Mouse (Mus musculus) 3134 (cell line): ENCODE measurements around the gene Tfec.

Experiments used
- DNase-seq: peaks from one replicate; pipeline ENCODE4 v3.0.0-alpha.2; 2011; ENCODE audit warnings: low spot score; ENCODE audit not compliant: insufficient read length; ENCODE audit errors: extremely low read depth

Gene Tfec

DNA sequence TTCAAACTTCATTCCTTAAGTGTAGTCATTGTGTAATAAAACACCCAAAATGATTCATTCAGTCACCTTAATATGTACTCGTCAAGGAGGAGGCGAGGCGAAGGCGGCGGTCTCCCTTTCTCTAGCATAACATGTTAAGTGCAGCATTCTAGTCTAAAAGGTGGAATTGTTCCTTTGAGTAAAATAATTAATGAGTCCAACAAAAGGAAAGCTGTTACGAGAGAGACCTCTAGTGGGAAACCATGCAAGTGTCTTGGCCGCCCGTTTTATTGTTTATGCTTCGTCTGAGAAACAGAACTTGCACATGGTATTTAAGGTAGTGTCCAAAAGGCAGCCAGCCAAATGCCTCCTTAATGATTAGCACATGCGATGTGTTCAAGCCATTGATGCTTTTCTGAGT lies 100.6 kb downstream of the Tfec start:
- DNase-seq, result no peak

DNA sequence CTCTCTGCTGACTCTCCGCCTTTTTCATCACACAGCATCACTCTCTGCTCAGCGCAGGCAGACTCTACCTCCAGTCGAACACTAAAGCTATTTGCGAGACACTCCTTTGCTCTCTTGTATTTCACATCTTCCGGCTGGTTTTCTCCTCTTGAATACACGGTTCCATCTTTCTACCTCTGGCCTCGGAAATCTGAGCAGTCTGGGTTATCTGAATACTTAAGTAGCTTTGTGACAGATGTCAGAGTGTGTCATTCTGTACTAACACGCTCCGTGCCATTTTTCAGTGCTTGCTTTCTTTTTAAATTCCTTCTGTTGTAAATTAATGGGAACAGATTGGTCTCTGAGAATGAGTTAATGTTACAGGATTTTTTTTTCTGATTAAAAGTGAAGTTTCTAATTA lies 101.3 kb downstream of the Tfec start:
- DNase-seq, result no peak

GRCm38 (mm10) chr6:16794036-16794435 lies 104.2 kb downstream of the Tfec start:
- no peak for DNase-seq

- no peak for DNase-seq
These were observed 113.1 kb downstream of the Tfec start for GRCm38 (mm10) chr6:16785166-16785565.
